Mouse (Mus musculus) lung, adult 2 months (tissue): ENCODE data around the gene Sppl2b.

ENCODE experiments used
- CTCF ChIP-seq: fragments of 200-500 bp; IDR thresholded peaks from 2 replicates; pipeline ENCODE4 v1.5.1; 2011; ENCODE audit warnings: mild to moderate bottlenecking, low read length, control low read depth; ENCODE audit not compliant: insufficient read depth
- POLR2A ChIP-seq: fragments of 200-500 bp; IDR thresholded peaks from 2 replicates; pipeline ENCODE4 v1.6.1; 2011; ENCODE audit warnings: low read depth, mild to moderate bottlenecking, control low read depth, low read length, borderline replicate concordance; ENCODE audit errors: extremely low read depth

- no peak for TF ChIP-seq POLR2A
- TF ChIP-seq CTCF = no peak
These were observed 49.1 kb downstream of the Sppl2b start for GRCm38 (mm10) chr10:80904004-80904693.
